Mouse (Mus musculus): Measurements from ENCODE around the gene Ppara. TPM values are rescaled to one million over a fixed set of nuclear protein-coding genes. Genes with fewer than 3 reads are reported as not detected.

Gene Ppara
- 1.3 and 2.2 TPM in 2 replicates for polyA plus RNA-seq (2015; fragmentation: Nextera tagmentation; extraction: Ambion mirVana)

- ATAC-seq (replicated peaks), result no peak
- peak within 1 kb of the TSS; percentile 79 for H3K4me2 ChIP-seq
- no peak within 1 kb of the TSS for H3K27ac ChIP-seq
- no peaks in the 10 kb centered on the region for H3K9me3 ChIP-seq
- H3K4me1 ChIP-seq, result peaks cover 18% of the 10 kb centered on the region
- WGBS, result 5% methylated on average over 28 of the region's 28 CpGs
- peak within 1 kb of the TSS; percentile 55 for H3K4me3 ChIP-seq
- peaks cover 60% of the 10 kb centered on the region for H3K27me3 ChIP-seq (replicated peaks)
- no peaks in the 10 kb centered on the region for H3K36me3 ChIP-seq (replicated peaks)
- peak within 1 kb of the TSS; percentile 23; the same call in 1 of the 2 replicates for H3K9ac ChIP-seq
Observed at GRCm38 (mm10) chr15:85734571-85735033, at the start of gene Ppara. TSS of gene Ppara (plus strand) at chr15:85734983.

DNA sequence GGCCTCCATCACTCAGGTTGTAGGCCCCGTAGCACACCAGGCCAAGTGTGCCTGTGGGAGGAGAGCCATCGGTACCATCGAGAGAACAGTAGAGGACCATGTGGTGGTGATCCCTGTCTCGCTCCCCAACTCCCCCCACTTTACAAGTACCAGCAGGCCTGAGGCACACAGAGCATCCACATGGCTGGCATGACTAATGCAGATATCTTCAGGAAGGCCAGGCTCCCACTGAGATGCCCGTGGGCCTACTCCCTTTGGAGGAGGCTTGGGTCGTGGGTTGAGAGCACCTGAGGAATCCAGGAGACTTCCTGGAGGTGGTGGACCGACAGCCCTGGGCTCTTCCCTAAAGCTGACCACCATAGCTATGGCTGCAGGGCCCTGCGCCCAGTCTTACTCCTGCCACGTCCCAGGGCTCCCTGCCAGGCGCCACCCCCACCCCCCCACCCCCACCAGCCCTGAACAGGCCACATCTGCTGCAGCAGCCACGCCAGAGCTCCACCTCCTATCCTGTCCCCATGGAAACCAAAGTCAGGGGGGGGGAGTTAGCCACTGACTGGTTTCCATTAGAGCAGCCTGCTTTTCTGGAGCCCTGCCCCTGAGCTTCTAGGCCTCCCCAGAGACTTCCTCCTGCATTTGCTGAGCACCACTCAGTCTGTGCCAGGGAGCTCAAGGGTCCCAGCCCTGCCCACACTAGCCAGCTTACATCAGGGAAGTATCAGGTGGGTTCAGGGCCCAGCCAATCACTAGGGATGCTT is 48.0 kb upstream of the Ppara start:
- no peaks in the 10 kb centered on the region for H3K9me3 ChIP-seq
- no peaks in the 10 kb centered on the region for H3K27me3 ChIP-seq (replicated peaks)
- H3K36me3 ChIP-seq (replicated peaks), result 0 out of 2 replicates have a peak, but pooled peaks cover 14% of the 10 kb centered on the region
- no peak overlapping the region for H3K4me2 ChIP-seq
- no peak overlapping the region for H3K9ac ChIP-seq
- H3K27ac ChIP-seq, result peak overlapping the region; percentile 64
- H3K4me3 ChIP-seq, result no peak overlapping the region
- 57% methylated on average over 11 of the region's 11 CpGs for WGBS
- peak; percentile 85 for ATAC-seq (replicated peaks)
- peaks cover 51% of the 10 kb centered on the region for H3K4me1 ChIP-seq

DNA sequence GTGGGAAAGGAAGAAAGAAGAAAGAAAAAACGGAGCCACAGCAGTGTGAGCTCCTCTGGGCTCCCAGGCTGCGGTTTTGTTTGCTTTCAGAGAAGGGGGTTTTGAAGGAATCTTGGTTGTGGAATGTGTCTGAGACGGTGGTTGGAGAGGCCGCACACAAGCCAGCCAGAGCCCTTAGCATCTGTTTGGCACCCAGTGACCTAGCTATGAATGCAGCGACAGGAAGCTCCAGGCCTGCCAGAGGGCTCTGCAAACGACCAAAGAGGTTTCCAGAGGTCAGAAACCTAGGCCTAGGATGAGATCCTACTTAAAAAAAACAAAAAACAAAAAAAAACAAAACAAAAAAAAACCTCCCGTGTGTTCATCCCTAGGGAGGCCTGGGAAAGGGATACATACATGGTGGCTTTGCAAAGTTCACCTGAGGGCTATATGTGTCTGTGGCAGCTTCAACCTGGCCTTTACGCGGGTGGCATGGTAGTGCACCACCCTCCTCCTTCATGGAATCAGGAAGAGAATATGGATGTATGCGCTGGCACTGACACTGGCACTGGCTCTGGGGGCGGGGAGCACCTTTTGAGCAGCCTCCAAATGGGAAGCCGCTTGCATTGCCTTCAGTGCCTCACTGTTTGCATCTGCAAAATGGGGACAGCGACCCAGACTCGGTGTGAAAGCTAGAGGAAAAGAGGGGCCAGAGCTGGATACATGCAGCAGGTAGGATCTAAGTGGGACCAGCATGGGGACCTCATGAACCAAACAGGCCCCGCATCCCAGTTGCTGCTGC is 47.0 kb upstream of the Ppara start:
- no peak overlapping the region for H3K9ac ChIP-seq
- H3K4me3 ChIP-seq, result no peak overlapping the region
- peak overlapping the region; percentile 64 for H3K27ac ChIP-seq
- ATAC-seq (replicated peaks), result no peak
- WGBS, result 78% methylated on average over 15 of the region's 15 CpGs
- H3K4me2 ChIP-seq, result no peak overlapping the region
- no peaks in the 10 kb centered on the region for H3K9me3 ChIP-seq
- peaks cover 50% of the 10 kb centered on the region for H3K4me1 ChIP-seq
- no peaks in the 10 kb centered on the region for H3K27me3 ChIP-seq (replicated peaks)
- 0 out of 2 replicates have a peak, but pooled peaks cover 14% of the 10 kb centered on the region for H3K36me3 ChIP-seq (replicated peaks)

DNA sequence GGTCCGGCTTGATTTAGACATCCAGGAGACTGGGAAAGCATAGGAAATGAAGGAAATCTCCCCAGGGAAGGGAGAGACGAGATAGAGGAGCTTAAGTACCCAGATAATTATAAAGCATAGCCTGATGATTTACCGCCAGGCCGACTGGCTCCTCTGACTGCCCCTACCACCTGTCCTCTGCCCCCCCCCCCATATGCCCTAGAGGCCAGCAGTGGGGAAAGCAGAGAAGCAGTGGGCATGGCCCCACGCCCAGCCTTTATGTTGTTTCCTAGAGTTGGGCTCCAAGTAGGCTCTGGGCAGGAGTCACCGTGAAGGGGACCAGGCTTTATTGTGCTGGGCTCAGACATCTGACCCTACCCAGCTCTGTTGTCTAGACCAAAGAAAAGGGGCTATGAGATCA is 46.0 kb upstream of the Ppara start:
- Histone ChIP-seq H3K36me3 (replicated peaks) (peaks cover 9% of the 10 kb centered on the region; the same call in 1 of the 2 replicates), H3K4me2 (no peak overlapping the region), H3K9ac (no peak overlapping the region), H3K27me3 (replicated peaks) (no peaks in the 10 kb centered on the region), H3K4me1 (peaks cover 42% of the 10 kb centered on the region), H3K27ac (no peak overlapping the region), H3K4me3 (no peak overlapping the region), H3K9me3 (no peaks in the 10 kb centered on the region)
- no peak for ATAC-seq (replicated peaks)
- 24% methylated on average over 6 of the region's 6 CpGs for WGBS

DNA sequence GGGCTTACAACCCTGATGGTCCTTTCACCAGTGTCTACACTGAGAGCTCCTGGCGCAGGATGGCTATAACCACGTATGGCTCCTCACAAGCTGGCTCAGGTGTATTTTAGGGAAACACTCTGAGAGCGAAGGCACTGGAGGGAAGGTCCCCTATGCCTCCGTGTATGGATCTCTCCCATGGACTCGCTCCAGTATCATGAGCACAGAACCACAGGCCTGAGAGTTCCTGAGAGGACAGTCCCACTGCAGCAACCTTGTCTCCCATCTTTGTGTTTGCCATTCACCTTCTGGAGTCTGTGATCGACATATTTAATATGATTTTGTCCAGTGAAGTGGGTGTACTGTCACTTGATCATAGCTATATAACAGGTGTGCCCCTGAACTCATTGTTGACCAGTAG is 45.3 kb upstream of the Ppara start:
- H3K9ac ChIP-seq, result no peak overlapping the region
- no peak overlapping the region for H3K4me3 ChIP-seq
- 89% methylated on average over 6 of the region's 6 CpGs for WGBS
- no peak for ATAC-seq (replicated peaks)
- H3K4me1 ChIP-seq, result peaks cover 42% of the 10 kb centered on the region
- H3K36me3 ChIP-seq (replicated peaks), result peaks cover 12% of the 10 kb centered on the region; the same call in 1 of the 2 replicates
- no peak overlapping the region for H3K27ac ChIP-seq
- no peaks in the 10 kb centered on the region for H3K9me3 ChIP-seq
- H3K4me2 ChIP-seq, result no peak overlapping the region
- no peaks in the 10 kb centered on the region for H3K27me3 ChIP-seq (replicated peaks)

DNA sequence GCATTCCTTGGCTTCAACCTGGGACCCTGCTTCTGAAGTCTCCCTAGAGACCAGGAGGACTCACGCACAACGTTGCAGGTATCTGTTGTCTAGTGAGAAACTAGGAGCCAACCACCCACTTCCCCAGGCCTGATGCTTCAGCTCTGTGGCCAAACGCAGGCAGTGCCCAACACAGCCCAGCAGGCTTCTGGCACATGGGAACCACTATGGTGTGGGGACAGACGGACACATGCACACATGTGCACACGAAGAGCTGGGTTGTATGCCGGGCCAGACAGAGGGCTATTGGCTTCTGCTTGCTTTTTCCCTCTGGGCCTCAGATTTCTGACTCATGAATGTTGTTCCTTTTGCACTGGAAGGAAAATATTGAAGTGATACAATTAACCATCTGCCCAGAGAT is 44.7 kb upstream of the Ppara start:
- H3K27ac ChIP-seq, result no peak overlapping the region

GRCm38 (mm10) chr15:85690875-85691274 is 43.9 kb upstream of the Ppara start:
- Histone ChIP-seq H3K27me3 (replicated peaks) (no peaks in the 10 kb centered on the region), H3K9ac (no peak overlapping the region), H3K4me3 (no peak overlapping the region), H3K36me3 (replicated peaks) (peaks cover 14% of the 10 kb centered on the region; the same call in 1 of the 2 replicates), H3K4me1 (peaks cover 29% of the 10 kb centered on the region), H3K4me2 (no peak overlapping the region), H3K27ac (no peak overlapping the region), H3K9me3 (no peaks in the 10 kb centered on the region)
- ATAC-seq (replicated peaks), result no peak
- 89% methylated on average over 5 of the region's 5 CpGs for WGBS

More for the DNA sequence above, 44.7 kb upstream of the Ppara start:
- no peak overlapping the region for H3K4me3 ChIP-seq
- 86% methylated on average over 6 of the region's 6 CpGs for WGBS
- no peaks in the 10 kb centered on the region for H3K27me3 ChIP-seq (replicated peaks)
- no peaks in the 10 kb centered on the region for H3K9me3 ChIP-seq
- ATAC-seq (replicated peaks), result no peak
- peaks cover 14% of the 10 kb centered on the region; the same call in 1 of the 2 replicates for H3K36me3 ChIP-seq (replicated peaks)
- H3K4me1 ChIP-seq, result peaks cover 37% of the 10 kb centered on the region
- H3K9ac ChIP-seq, result no peak overlapping the region
- no peak overlapping the region for H3K4me2 ChIP-seq

- no peak for ATAC-seq (replicated peaks)
- H3K27ac ChIP-seq, result no peak overlapping the region
- no peaks in the 10 kb centered on the region for H3K27me3 ChIP-seq (replicated peaks)
- H3K4me1 ChIP-seq, result peaks cover 8% of the 10 kb centered on the region
- no peak overlapping the region for H3K4me3 ChIP-seq
- 87% methylated on average over 3 of the region's 3 CpGs for WGBS
- H3K4me2 ChIP-seq, result no peak overlapping the region
- peaks cover 21% of the 10 kb centered on the region; the same call in 1 of the 2 replicates for H3K36me3 ChIP-seq (replicated peaks)
- H3K9ac ChIP-seq, result no peak overlapping the region
- H3K9me3 ChIP-seq, result no peaks in the 10 kb centered on the region
Observed at GRCm38 (mm10) chr15:85693115-85693514, 41.7 kb upstream of the Ppara start.

DNA sequence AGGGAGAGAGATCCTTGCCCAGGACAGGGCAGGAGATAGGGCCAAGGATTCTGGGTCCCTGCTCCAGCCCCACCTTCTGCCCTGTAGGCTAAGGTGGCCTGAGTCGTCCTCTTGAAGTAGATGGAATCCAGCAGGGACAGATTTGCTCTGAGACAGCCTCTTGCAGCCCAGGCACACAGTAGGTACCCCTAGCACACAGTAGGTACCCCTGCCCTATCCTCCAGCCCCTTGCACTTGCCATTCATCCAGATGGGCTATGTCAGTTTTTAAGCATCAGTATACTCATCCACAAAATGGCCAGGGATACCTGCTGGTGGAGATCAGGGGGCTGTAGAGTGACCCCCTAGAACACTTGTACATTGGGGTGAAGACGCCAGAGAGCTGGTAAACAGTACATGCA is 41.0 kb upstream of the Ppara start:
- WGBS, result 74% methylated on average over 2 of the region's 2 CpGs
- Histone ChIP-seq H3K4me1 (peaks cover under 1% of the 10 kb centered on the region; the same call in 1 of the 2 replicates), H3K9me3 (no peaks in the 10 kb centered on the region), H3K9ac (no peak overlapping the region), H3K36me3 (replicated peaks) (peaks cover 25% of the 10 kb centered on the region; the same call in 1 of the 2 replicates), H3K4me2 (no peak overlapping the region), H3K4me3 (no peak overlapping the region), H3K27ac (no peak overlapping the region), H3K27me3 (replicated peaks) (no peaks in the 10 kb centered on the region)
- no peak for ATAC-seq (replicated peaks)

GRCm38 (mm10) chr15:85694379-85694778 is 40.4 kb upstream of the Ppara start:
- H3K4me1 ChIP-seq, result no peaks in the 10 kb centered on the region; the same call in 1 of the 2 replicates
- no peak overlapping the region for H3K27ac ChIP-seq
- no peak overlapping the region for H3K4me3 ChIP-seq
- WGBS, result 82% methylated on average over 1 of the region's 1 CpGs
- no peak overlapping the region for H3K4me2 ChIP-seq
- peaks cover 28% of the 10 kb centered on the region; the same call in 1 of the 2 replicates for H3K36me3 ChIP-seq (replicated peaks)
- ATAC-seq (replicated peaks), result no peak
- no peak overlapping the region for H3K9ac ChIP-seq
- no peaks in the 10 kb centered on the region for H3K9me3 ChIP-seq
- H3K27me3 ChIP-seq (replicated peaks), result no peaks in the 10 kb centered on the region

DNA sequence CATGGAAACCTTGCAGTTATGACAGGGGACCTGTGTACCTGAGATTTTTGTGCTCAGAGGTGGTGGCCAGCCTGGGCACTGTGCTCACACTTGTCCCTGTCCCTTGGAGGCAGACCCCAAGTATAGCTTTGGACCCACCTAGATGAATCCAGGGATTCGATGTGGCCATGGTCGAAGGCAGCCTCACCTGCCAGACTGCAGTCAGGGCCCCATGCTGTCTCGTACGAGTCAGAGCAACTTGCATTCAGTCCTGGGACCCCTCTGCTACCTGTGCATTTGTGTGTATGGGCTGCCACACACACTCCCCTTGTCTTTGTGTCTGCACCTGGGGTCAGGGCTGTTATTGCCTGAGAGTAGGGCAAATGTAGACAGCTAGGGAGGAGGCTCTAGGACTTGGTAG is 39.5 kb upstream of the Ppara start:
- peaks cover 33% of the 10 kb centered on the region; the same call in 1 of the 2 replicates for H3K36me3 ChIP-seq (replicated peaks)
- no peak for ATAC-seq (replicated peaks)
- 91% methylated on average over 4 of the region's 4 CpGs for WGBS
- H3K27me3 ChIP-seq (replicated peaks), result no peaks in the 10 kb centered on the region
- no peaks in the 10 kb centered on the region for H3K9me3 ChIP-seq
- H3K9ac ChIP-seq, result no peak overlapping the region
- no peak overlapping the region for H3K4me3 ChIP-seq
- no peak overlapping the region for H3K4me2 ChIP-seq
- no peak overlapping the region for H3K27ac ChIP-seq
- no peaks in the 10 kb centered on the region; the same call in 1 of the 2 replicates for H3K4me1 ChIP-seq

GRCm38 (mm10) chr15:85698345-85699034 is 36.3 kb upstream of the Ppara start:
- no peak overlapping the region for H3K9ac ChIP-seq
- H3K4me3 ChIP-seq, result no peak overlapping the region
- no peak overlapping the region for H3K27ac ChIP-seq
- H3K27me3 ChIP-seq (replicated peaks), result no peaks in the 10 kb centered on the region
- WGBS, result 90% methylated on average over 14 of the region's 14 CpGs
- ATAC-seq (replicated peaks), result no peak
- peaks cover 45% of the 10 kb centered on the region for H3K36me3 ChIP-seq (replicated peaks)
- H3K4me1 ChIP-seq, result peaks cover 9% of the 10 kb centered on the region; the same call in 1 of the 2 replicates
- H3K9me3 ChIP-seq, result no peaks in the 10 kb centered on the region
- no peak overlapping the region for H3K4me2 ChIP-seq

Data from midbrain, embryonic 15.5 days (tissue).